Mouse (Mus musculus) liver, embryonic 14.5 days (tissue): ENCODE data around the gene Olfr193. TPM values are rescaled to one million over a fixed set of nuclear protein-coding genes. Genes with fewer than 3 reads are reported as not detected.
"Not testable (repeated sequence)": the region's sequence is repeated elsewhere in the genome, so short reads cannot be mapped to it uniquely, and the experiment has no call there.

ENCODE experiments used
- ATAC-seq: fragments of 200-750 bp; cut with Nextera tagmentation; 2 replicates; pipeline ENCODE4 v1.8.0; 2017; ENCODE audit warnings: moderate number of reproducible peaks, mild to moderate bottlenecking, moderate library complexity; ENCODE audit not compliant: insufficient read depth
- DNase-seq, 3 experiments: peaks; one replicate each; pipeline ENCODE4 v3.0.0-alpha.2; 2012 to 2013; ENCODE audit warnings: low read depth in 3 of 3, low spot score in 3 of 3
- H3K27ac ChIP-seq: fragments of 300-500 bp; sonication (generic); 2 replicates; pipeline ENCODE4 v1.5.1; 2014; ENCODE audit warnings: moderate library complexity, mild to moderate bottlenecking, control low read depth, inconsistent platforms
- H3K27me3 ChIP-seq: fragments of 300-500 bp; sonication (generic); 2 replicates; pipeline ENCODE4 v1.6.1; 2014; ENCODE audit warnings: mild to moderate bottlenecking, low read length, moderate library complexity; ENCODE audit not compliant: control insufficient read depth, insufficient read depth
- H3K36me3 ChIP-seq: fragments of 300-500 bp; sonication (generic); replicated peaks from 2 replicates; pipeline ENCODE4 v1.6.1; 2014; ENCODE audit warnings: low read depth; ENCODE audit not compliant: control insufficient read depth, insufficient read depth
- H3K4me1 ChIP-seq, 2 experiments: fragments of 200-500 bp in 1 of 2; fragments of 300-500 bp in 1 of 2; sonication (generic) in 1 of 2; replicated peaks; 2 replicates each; pipeline ENCODE4 v1.6.1; 2012 to 2014; ENCODE audit warnings: antibody characterized with exemption in 1 of 2, inconsistent platforms in 1 of 2, low read length in 1 of 2; ENCODE audit not compliant: control insufficient read depth in 2 of 2, insufficient read depth in 2 of 2
- H3K4me2 ChIP-seq: fragments of 300-500 bp; sonication (generic); 2 replicates; pipeline ENCODE4 v1.6.1; 2014; ENCODE audit warnings: low read depth, mild to moderate bottlenecking, control low read depth, moderate library complexity
- H3K4me3 ChIP-seq, 2 experiments: fragments of 200-500 bp in 1 of 2; fragments of 300-500 bp in 1 of 2; sonication (generic) in 1 of 2; 2 replicates each; pipeline ENCODE4 v1.5.1; 2012 to 2014; ENCODE audit warnings: low read depth in 2 of 2, low read length in 2 of 2, mild to moderate bottlenecking in 2 of 2, control low read depth in 1 of 2, inconsistent platforms in 1 of 2, moderate library complexity in 1 of 2; ENCODE audit not compliant: insufficient read depth in 1 of 2
- H3K9ac ChIP-seq: fragments of 300-500 bp; sonication (generic); replicated peaks from 2 replicates; pipeline ENCODE4 v1.6.1; 2014; ENCODE audit warnings: mild to moderate bottlenecking, control low read depth, moderate library complexity
- H3K9me3 ChIP-seq: fragments of 300-500 bp; sonication (generic); 2 replicates; pipeline ENCODE4 v1.6.1; 2016; ENCODE audit warnings: low read length, mixed read lengths; ENCODE audit not compliant: control insufficient read depth
- CTCF ChIP-seq: IDR thresholded peaks from 2 replicates; pipeline ENCODE4 v1.5.1; 2016; ENCODE audit warnings: antibody characterized with exemption, low read depth, control low read depth
- EP300 ChIP-seq: IDR thresholded peaks from 2 replicates; pipeline ENCODE4 v1.6.1; 2016; ENCODE audit warnings: antibody characterized with exemption, low read depth
- whole genome bisulfite sequencing: fragments of 180-500 bp; shearing (Covaris S2); extraction: QIAGEN DNeasy Blood & Tissue Kit; methylation state at CpG from one replicate; pipeline ENCODE4 v1.1.7; 2014; ENCODE audit not compliant: insufficient replicate concordance; 5-methylcytosine and 5-hydroxymethylcytosine counted together
- polyA plus RNA-seq, 2 experiments: library from polyadenylated mRNA; depleted of rRNA in 1 of 2; stranded (reverse) in 1 of 2; unstranded in 1 of 2; fragments of >200 nt; fragmentation: Nextera tagmentation in 1 of 2; extraction: Ambion mirVana in 1 of 2; gene quantifications; 2 replicates each; pipeline versions ENCODE4 v1.2.1 to v1.2.3; 2012 to 2014

Gene Olfr193
- polyA plus RNA-seq, 2 experiments = not detected

DNA sequence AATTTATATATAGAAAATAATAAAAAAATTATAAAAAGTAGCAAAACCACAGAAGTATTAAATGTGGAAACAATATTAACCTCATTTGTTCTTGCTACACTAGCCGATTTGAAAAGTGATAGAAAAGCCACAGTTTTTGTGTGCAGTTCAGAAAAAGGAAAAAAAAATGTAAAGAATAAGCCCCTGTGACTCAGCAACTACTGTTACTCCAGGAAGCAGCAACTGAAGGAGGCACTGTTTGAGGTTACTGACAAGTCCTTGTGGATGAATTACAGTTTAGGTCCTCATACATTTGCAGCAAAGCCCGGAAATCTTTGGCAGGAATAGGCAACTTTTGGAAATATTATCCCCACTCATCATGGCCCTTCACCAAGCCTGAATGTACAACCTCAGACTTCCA lies 6.4 kb downstream of the Olfr193 start:
- TF ChIP-seq EP300 (no peak), CTCF (no peak)
- Histone ChIP-seq H3K9me3 (no peaks in the 10 kb centered on the region), H3K4me3 (no peak overlapping the region), H3K4me1 (no peaks in the 10 kb centered on the region), H3K27ac (no peak overlapping the region), H3K27me3 (no peaks in the 10 kb centered on the region), H3K4me2 (no peak overlapping the region), H3K36me3 (no peaks in the 10 kb centered on the region), H3K9ac (no peak overlapping the region)
- WGBS = 52% methylated on average over 2 of the region's 2 CpGs
- DNase-seq (no peak), ATAC-seq (no peak)

DNA sequence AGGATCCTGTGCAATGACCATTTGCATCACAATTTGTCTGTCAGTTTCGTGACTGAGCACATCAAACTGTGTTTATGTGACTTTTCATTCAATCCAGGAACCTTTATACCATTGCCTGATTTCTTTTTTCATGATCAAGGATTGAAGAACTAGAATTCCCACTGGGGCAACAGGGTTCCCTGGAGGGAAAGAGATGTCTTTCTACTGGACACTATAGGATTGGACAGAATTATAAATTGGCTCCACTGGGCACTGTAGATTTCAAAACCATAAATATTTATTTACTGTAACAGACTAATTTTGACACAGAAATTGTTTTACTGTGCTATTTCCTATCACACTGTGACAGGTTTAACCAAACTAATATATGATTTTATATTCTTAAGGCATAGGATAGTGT lies 22.0 kb downstream of the Olfr193 start, which contains the start of gene Olfr191:
Gene Olfr191, minus strand, starts transcription at position 101 of the 400 bp plus-strand sequence.
- not testable (repeated sequence) for ATAC-seq, H3K27me3 ChIP-seq, H3K36me3 ChIP-seq, H3K4me1 ChIP-seq, H3K9ac ChIP-seq, DNase-seq, H3K4me3 ChIP-seq, H3K27ac ChIP-seq, H3K9me3 ChIP-seq, H3K4me2 ChIP-seq
- 19% methylated on average over 1 of the region's 1 CpGs for WGBS

DNA sequence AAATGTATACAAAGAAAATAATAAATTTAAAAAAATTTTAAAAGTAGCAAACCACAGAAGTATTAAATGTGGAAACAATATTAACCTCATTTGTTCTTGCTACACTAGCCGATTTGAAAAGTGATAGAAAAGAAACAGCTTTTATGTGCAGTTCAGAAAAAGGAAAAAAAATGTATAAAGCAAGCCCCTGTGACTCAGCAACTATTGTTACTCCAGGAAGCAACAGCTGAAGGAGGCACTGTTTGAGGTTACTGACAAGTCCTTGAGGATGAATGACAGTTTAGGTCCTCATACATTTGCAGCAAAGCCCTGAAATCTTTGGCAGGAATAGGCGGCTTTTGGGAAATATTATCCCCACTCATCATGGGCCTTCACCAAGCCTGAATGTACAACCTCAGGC lies 30.6 kb downstream of the Olfr193 start:
- H3K9me3 ChIP-seq, H3K9ac ChIP-seq, H3K4me3 ChIP-seq, H3K4me1 ChIP-seq, DNase-seq, H3K27ac ChIP-seq, ATAC-seq, H3K4me2 ChIP-seq, H3K27me3 ChIP-seq, H3K36me3 ChIP-seq: not testable (repeated sequence)
- WGBS = 58% methylated on average over 2 of the region's 2 CpGs

DNA sequence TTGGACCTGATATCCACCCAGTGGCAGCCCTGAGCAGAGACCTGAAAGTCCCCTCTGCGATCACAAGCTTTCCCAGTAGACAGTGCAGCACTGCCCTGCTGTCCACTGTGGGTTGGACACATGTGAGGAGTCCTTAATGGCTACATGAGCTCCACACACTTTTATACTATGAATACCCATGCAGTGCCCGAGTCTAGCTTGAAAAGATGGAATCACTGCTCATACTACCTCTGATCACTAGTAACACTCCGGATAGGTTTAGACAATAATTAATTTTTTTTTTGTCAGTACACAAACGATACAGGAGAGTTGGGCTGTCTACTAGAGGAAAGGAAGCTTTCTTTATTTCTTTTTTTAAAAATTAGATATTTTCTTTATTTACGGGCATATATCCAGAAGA lies 33.8 kb downstream of the Olfr193 start, which contains the start of gene Olfr190:
Gene Olfr190, minus strand, starts transcription at position 101 of the 400 bp plus-strand sequence.
- Histone ChIP-seq H3K36me3 (no peaks in the 10 kb centered on the region), H3K4me2 (no peak within 1 kb of the TSS), H3K9ac (no peak within 1 kb of the TSS), H3K9me3 (no peaks in the 10 kb centered on the region), H3K27me3 (no peaks in the 10 kb centered on the region), H3K27ac (no peak within 1 kb of the TSS), H3K4me1 (no peaks in the 10 kb centered on the region), H3K4me3 (no peak within 1 kb of the TSS)
- DNase-seq (no peak), ATAC-seq (no peak)
- 52% methylated on average over 5 of the region's 5 CpGs for WGBS
- TF ChIP-seq CTCF (no peak), EP300 (no peak)

DNA sequence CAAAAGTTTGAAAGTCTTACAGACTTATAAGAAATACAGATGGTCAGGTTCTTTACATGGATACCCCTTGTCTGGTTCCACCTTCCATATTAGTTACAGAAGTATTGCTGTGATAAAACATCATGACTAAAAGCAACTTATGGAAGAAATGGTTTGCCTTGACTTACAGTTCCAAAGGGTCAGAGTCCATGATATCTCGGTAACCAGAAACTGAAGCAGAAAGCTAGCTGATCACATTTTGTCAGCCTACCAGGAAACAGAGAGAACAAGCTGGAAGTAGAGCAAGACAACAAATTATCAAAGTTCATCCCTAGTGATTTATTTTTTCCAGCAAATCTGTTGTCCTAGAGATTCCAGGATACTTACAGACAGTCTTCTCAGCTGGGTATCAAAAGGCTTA lies 38.2 kb downstream of the Olfr193 start:
- TF ChIP-seq CTCF (no peak), EP300 (no peak)
- no peak for DNase-seq
- WGBS = 61% methylated on average over 1 of the region's 1 CpGs
- Histone ChIP-seq H3K27me3 (no peaks in the 10 kb centered on the region), H3K4me1 (no peaks in the 10 kb centered on the region), H3K4me3 (no peak overlapping the region), H3K27ac (no peak overlapping the region), H3K4me2 (no peak overlapping the region), H3K36me3 (no peaks in the 10 kb centered on the region), H3K9ac (no peak overlapping the region), H3K9me3 (no peaks in the 10 kb centered on the region)
- no peak for ATAC-seq

DNA sequence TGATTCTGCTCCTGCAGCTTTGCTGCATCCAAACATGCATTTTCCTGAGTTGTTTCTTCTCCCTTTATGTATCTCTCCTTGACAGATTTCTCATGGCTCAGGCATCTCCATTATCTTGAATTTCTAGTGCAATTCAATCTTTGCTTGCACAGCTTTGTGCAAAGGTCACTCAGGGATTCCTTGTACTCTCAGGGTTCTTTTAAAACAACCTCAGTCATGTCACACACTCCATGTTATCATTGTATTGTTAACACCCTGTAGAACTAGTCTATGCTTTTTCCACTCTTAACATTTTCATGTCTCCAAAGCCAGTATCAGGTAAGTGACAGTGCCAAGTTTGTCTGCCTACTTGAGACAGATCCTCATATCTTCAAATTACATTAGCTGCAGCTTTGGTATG lies 39.9 kb downstream of the Olfr193 start:
- Histone ChIP-seq H3K9ac (no peak overlapping the region), H3K4me2 (no peak overlapping the region), H3K27me3 (no peaks in the 10 kb centered on the region), H3K36me3 (no peaks in the 10 kb centered on the region), H3K9me3 (no peaks in the 10 kb centered on the region), H3K4me1 (no peaks in the 10 kb centered on the region), H3K4me3 (no peak overlapping the region), H3K27ac (no peak overlapping the region)
- DNase-seq (no peak), ATAC-seq (no peak)
- TF ChIP-seq CTCF = no peak
- TF ChIP-seq EP300 = no peak

DNA sequence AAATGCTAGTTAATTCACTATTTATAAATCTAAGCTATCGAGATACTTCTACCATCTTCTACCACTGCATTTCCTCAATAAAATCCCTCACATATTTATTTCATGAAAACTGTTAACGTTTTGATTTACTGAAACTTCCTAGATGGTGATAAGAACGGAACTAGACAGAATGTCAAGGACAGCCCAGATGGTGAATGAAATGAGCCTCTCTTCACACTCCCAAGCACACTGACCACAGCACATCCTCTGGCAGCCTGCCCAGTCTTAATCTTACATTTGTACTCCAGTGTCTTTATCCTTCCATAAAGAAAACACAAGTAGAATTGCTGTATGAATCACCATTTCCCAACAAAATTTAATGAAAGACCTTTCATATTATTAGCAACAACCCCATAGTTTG lies 49.3 kb downstream of the Olfr193 start:
- not testable (repeated sequence) for H3K36me3 ChIP-seq, H3K9ac ChIP-seq, H3K27ac ChIP-seq, H3K27me3 ChIP-seq, DNase-seq, ATAC-seq, H3K4me1 ChIP-seq, H3K4me2 ChIP-seq, H3K9me3 ChIP-seq, H3K4me3 ChIP-seq
- WGBS = 45% methylated on average over 3 of the region's 3 CpGs
